Mouse (Mus musculus) gastrocnemius, adult 18-20 months (tissue): ENCODE results near the gene Frzb. TPM values are rescaled to one million over a fixed set of nuclear protein-coding genes. Genes with fewer than 3 reads are reported as not detected.
"Not testable (repeated sequence)": the region's sequence is repeated elsewhere in the genome, so short reads cannot be mapped to it uniquely, and the experiment has no call there.

Experiments
- DNase-seq: peaks from one replicate; pipeline ENCODE4 v3.0.0; 2021; ENCODE audit warnings: low spot score
- long read RNA-seq, 2 experiments: library from polyadenylated mRNA; stranded (forward); transcript quantifications; one replicate each; pipeline ENCODE4 v2.0.0; 2021
- total RNA-seq, 2 experiments: library from RNA; stranded (reverse); gene quantifications; 2 replicates each; pipeline ENCODE4 v1.2.3; 2021

Frzb gene
- 10 to 100 TPM in 1 of 2 experiments, 1 to 10 TPM in 1; 8.9 to 14.5 TPM for total RNA-seq
- long read RNA-seq, experiment 1, transcript Frzb-201 (6 exons, 3,149 nt): major isoform, 7 of 8 reads
- long read RNA-seq, experiment 1, partial matches to known transcripts: 0 of 8 reads
- long read RNA-seq, experiment 1, other reads (novel, unspliced or antisense): 1 of 8 reads
- long read RNA-seq, experiment 2, partial matches to known transcripts: 0 of 3 reads
- long read RNA-seq, experiment 2, other reads (novel, unspliced or antisense): 1 of 3 reads

- no peak for DNase-seq
Observed at GRCm38 (mm10) chr2:80447291-80447791, at the start of gene Frzb. Gene Frzb (minus strand): TSS chr2:80447625.

DNA sequence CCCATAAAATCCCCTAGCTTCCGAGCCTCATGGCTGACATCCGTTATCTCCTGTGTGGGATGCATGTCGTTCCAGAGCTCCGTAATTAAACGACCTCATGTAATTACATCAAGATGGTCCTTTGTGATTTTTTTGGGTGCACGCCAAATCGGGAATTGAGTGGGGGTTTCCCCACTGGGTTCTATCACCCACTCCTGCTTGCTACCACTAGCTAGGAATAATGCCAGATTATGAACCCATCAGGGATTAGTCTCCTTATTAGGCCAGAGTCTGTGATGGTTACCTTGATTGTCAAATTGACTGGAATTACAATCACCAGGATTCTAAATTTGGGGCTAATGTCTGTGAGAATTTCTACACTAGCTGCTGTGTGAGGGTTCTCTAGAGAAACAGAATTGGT lies 47.9 kb upstream of the Frzb start:
- not testable (repeated sequence) for DNase-seq

DNA sequence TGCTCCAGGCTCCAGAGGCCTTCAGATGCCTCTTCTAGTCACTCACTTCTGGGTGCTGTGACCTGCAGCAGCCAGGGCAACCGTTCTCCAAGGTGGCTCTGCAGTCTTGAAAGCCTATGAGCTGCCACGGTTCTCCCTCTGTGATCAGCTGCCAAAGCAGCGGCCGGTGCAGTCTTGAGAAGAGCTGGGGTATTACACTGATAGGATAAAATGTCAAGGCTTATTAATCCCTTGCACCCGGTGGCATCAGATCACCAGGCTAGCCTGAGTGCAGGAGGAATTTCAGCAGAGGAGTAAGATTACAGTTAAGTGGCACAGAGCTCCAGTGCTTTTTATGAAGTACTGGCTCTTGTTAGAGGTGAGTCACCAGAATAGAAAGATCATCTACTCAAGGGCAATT lies 39.4 kb upstream of the Frzb start:
- peak; percentile 61 for DNase-seq

DNA sequence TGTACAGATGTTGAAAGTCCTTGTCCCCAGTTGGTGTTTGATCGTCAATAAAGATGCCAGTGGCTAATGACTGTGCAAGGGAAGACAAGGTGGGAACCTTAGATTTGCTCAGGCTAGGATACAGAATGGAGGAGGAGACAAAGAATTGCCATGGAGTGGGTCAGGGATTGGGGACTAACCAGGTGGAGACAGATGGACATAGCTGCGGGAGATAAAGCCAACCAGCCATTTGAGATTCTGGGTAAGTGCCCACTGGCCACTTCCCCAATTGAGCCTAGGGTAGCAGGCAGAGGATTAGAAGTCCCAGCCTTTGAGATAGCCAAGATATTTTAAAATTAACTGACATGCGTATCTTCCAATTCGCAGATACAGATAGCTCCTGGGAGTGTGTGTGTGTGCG lies 37.5 kb upstream of the Frzb start:
- no peak for DNase-seq

DNA sequence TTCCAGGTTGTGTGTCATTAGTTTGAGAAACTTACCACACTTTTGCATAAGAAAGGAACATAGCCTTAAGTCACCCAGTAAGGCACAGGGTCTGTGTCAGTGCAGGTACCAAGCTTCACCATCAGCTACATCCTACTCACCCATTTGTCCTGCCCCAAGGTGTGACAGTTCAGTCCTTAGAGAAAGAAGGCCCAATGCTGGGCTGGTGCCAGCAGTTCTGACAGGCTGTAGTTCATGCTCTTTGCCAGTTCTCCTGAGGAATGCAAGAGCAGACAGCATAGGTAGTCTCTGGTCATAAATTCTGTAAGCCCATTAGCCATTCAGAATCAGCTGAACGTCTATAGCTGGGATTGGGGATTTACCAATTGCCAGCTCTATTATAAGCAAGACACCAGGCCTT lies 28.4 kb upstream of the Frzb start:
- DNase-seq: no peak

- DNase-seq: no peak
Observed at GRCm38 (mm10) chr2:80474247-80474796, 26.9 kb upstream of the Frzb start.

DNA sequence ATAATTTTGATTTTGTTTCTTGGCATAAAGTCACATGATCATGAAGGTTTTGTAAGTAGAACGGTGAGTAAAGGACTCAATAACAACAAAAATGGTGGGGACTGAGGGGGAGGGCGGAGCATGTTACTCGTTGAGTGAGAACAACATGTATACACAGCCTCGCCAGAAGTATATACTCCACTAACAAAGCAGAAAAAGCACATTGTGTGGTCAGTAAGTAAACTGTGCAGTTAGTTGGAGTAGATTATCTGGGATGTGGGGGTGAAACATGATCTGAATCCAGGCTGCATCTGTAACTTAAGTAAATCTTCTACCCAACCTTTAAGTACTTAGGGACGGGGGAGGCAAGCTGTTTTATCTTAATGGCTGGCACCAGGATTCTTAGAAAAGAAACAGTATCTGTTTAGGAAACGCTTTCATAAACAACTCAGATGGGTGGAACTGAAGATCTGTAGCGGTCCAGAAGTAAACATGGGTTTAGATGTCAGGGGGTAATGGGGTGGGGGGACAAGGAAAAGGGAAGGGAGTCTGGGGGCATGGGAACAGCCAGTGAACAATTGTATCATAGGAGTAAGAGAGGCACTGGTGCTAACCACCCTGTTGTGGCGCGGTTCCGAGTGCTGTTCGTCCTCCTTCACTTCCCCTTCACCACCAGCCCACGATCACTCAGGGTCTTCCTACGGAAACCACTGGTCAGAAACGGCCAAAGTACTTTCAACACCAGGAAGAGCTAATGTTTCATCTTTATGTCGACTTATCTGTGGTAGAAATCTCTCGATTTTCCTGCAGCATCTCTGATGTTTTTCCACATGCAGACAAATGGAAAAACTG lies 18.8 kb upstream of the Frzb start:
- DNase-seq: no peak

DNA sequence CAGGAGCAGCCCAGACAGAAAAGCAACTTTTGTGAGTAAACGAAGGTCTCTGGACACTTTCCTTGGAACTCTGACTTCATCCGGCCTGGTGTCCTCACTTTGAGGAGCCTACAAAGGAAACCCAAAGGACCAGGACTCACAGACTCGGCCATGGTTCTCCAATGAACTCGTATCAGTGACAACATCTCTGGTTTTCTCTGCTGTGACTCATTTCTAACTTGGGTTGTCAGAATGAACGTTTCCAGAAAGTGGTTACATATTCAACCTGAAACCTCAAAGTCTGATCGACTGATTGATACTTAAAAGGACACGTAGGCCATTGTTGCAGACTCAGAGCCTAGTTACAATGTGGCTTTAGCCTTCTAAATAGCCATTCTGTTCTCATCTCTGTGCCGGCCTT lies 14.4 kb upstream of the Frzb start:
- no peak for DNase-seq

GRCm38 (mm10) chr2:80448231-80448630 lies 806 bp upstream of the Frzb start:
- DNase-seq: no peak

- no peak for DNase-seq
Observed at GRCm38 (mm10) chr2:80446308-80447151, 895 bp downstream of the Frzb start.

DNA sequence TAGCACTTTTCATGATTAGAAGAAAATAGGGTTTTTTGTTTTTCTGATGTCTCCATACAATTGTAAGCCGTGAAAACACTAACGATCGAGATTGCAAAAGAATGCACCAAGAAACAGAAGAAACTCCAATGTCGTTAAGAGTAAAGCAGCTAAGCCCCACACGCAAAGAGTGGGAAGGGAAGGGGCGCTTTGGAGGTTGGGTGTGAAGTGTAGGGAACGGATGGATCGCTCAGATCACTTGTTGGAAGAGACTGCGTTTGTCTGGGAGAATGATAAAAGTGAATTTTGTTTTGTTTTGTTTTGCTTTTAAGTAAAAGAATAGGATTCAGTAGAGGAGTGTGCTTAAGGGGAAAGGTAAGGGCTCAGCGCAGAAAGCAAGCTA lies 1.5 kb downstream of the Frzb start:
- DNase-seq: no peak

DNA sequence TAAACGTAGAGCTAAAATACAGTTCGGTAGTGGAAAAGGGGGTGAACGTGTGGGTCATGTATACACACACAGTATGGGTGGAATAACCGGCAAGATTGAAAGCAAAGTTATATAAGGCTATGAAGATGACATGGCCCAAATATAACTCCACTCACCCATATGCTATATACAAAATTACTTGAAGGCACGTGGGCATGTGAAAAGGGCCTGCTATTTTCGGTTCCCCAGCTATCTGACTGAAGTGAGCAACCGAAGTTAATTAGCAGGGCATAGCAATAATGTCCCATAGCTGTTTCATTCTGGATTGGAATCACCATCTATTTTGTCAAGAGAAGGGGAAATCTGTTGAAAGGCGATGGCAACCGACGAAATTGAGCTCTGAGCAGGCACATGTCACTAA lies 1.9 kb downstream of the Frzb start:
- no peak for DNase-seq

- DNase-seq: no peak
Observed at GRCm38 (mm10) chr2:80444418-80445365, 2.7 kb downstream of the Frzb start.

DNA sequence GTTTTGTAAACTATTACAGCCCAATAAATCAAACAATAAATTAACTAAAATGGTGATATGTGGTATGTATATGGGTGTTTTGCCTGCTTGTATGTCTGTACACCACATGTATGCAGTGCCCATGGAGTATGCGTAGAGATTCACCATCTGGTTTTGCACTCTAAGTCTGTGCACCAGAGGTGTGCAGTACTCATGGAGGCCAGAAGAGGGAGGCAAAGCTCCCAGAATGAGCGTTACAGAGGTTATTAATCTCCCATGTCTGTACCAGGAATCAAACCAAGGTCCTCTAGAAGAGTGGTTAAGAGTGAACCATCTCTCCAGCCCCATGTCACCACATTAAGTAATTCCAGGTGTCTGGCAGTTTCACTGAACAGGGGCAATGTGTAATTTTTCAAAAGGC lies 3.5 kb downstream of the Frzb start:
- no peak for DNase-seq

DNA sequence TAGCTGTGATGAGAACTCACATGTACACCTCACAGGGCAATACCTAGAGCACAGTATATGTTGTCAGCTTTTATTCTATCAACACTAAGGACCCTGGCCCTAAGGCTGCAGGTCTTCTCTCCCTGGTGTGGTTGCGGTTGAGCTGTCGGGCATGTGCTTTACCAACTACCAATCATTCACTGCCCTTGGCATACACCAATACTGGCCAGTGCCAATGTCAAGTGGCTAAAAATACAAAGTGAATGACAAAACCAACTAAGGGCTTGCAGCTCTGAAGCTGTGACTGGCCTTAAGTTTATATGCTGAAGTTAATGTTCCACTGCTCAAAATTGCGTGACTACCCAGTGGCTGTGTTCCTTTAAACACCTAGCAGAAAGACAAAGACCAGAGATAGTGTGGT lies 6.0 kb downstream of the Frzb start:
- no peak for DNase-seq

DNA sequence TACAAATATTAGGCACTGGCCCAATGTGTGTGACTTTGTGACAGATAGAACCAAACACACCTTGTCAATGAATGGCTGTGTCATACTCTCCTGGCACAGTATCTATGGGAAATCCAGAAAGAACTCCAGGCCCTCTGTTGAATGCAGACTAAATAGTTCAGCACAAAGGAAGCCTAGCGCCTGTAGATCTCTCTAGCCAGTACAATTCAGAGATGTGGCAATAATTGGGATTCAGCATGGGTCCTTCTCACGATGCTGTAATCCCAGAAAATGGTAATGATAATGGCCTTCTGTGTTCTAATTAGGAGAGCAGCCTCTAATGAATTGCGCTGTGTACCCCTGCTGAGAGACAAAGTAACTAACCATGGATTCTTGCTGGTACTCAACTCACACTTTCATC lies 8.6 kb downstream of the Frzb start:
- DNase-seq: no peak

DNA sequence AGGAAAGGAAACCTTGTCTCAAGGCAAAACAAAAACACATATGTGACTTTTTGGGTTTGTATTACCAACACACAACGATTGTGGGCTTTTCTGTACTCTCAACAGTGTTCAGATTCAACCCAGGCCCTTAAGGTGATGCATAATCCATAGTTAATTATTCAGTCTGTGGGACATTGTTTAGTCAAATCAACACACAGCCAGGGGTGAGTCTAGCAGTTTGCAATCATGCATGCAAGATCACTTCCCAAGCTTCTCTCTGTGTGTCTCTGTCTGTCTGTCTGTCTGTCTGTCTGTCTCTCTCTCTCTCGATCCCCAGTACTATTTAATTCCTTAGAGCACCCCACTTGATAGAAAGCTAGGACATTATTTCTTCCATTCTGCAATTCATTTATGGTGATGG lies 10.0 kb downstream of the Frzb start:
- no peak for DNase-seq

DNA sequence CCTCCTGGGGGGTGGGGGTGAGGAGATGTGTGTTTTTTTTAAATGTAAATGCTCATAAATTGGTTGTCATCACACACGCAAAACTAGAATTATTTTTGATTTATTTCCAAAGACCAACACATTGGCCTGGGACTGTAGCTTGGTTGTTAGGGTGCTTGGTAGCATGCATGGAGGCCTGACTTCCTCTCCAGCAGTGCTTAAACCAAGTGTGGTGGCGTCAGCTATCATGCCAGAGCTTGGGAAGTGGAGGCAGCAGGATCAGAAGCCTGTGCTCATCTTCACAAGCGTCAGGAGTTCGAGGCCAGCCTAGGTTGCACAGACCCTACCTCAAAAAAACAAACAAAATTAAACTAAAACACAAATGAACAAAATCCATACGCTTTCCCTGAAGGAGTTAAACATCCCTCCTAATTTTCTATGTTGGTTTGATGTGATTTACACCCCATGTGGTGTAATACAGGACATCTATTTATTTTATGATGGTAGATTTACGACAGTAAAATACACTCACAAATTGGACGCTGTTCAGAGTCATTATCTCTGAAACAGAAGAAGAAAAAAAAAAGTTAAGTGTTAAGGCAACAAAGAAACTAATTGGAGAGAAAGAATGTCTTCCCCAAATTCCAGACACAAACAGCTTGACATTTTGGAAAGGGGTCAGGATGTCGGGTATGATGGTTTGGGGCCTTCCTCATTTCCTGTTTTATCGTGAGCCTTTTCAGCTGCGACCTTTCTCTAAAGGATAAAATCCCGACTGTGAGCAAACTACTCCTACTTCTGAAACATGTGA lies 12.4 kb downstream of the Frzb start:
- DNase-seq: no peak

DNA sequence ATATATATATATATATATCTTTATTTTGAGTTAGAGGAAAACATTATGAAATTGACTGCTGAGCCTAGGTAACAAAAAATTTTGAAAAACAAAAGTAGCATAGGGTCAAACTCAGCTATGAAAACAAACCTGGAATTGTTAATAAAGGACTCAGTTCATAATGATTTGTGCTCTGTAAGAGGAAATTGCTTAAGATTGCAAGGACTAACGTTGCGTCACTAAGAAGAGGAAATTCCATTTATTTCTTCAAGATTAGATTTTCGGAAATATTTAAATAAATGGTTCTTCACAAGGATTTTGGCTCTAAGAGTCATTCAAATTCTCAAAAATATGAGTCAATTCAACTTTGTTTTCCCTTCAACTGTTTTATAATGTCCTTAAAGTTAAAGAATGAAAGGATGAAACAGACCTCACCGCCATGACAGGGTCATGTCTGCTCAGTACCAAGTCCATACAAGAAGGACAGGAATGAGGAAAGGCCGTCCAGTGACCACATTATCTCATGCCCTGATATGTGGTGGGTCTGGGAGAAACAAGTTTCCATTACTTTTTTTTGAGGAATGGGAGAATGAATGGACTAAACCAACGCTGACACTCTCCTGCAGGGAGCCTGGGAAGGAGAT lies 14.1 kb downstream of the Frzb start:
- no peak for DNase-seq
